Mouse (Mus musculus) right cerebral cortex, postnatal 25 days (tissue): ENCODE measurements around the gene Klrb1.
"Not testable (repeated sequence)": the region's sequence is repeated elsewhere in the genome, so short reads cannot be mapped to it uniquely, and the experiment has no call there.

Source experiments
- DNase-seq: peaks from one replicate; pipeline ENCODE4 v3.0.0; 2022

Gene Klrb1

DNA sequence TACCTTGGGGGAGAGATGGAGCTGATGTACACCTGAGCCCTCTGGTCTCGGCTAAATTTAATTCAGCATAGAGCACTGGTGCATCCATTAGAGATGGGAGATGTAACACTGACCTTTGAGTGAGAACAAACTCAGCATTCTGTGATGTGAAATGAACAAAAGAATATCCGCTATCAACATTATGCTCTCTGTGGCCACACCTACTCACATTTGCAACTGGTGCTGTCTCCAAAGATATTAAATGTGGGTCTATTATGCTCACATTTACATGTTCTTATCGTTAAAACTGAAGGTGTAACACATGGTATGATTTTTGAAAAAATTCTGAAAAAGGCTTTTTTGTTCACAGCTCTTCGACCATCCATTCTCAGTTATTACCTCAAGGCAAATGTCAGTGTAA lies at the start of gene Klrb1:
Gene Klrb1, minus strand, starts transcription at position 101 of the 400 bp plus-strand sequence.
- no peak for DNase-seq

DNA sequence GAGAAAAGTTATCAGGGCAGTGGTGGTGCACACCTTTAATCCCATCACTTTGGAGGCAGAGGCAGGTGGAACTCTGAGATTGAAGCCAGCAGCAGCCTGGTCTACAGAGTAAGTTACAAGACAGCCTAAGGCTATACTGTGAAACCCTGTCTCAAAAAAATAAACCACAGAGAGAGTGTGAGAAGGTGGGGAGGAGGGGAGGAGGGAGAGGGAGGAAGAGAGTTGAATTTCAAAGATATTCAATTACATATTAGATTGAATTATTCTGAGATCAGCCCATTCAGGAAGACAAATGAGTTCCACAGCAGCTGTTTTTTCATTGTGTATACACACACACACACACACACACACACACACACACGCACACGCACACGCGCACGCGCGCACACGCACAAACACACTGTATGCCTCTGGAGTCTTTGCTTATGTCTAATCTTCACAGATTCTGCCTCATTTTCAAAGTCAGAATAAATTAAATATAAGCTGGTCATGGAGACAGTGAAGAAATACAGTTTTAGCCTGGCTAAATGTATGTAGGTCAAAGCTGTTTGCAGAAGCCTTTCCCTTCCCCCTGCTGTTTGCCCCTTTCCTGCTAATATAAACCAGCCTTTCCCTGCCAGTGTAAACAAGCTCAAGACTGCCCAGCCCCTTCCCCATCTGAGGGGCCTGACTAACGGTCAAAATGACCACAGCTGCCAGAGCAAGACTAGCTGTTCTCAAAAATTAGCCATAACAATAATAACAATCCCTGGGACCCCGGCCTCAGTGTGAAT lies 46.8 kb upstream of the Klrb1 start:
- DNase-seq: no peak

DNA sequence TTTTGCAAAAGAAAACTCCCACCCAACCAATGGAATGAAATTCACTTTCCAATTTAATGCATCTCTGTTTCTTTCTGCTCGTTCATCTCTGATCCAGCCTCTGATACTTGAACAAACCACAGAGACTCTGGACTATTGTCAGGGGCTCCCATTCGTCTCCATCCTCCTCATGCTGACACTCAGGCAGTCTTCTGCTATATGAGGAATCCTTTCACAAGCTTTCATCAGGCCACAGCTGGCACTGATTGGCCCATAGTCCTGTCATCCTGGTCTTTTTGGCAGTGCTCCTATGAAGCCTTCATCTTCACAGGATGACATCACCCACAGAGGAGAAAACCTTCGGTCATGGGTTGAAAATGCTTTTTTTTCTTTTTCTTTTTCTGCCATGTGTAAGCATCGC lies 45.2 kb upstream of the Klrb1 start:
- no peak for DNase-seq

DNA sequence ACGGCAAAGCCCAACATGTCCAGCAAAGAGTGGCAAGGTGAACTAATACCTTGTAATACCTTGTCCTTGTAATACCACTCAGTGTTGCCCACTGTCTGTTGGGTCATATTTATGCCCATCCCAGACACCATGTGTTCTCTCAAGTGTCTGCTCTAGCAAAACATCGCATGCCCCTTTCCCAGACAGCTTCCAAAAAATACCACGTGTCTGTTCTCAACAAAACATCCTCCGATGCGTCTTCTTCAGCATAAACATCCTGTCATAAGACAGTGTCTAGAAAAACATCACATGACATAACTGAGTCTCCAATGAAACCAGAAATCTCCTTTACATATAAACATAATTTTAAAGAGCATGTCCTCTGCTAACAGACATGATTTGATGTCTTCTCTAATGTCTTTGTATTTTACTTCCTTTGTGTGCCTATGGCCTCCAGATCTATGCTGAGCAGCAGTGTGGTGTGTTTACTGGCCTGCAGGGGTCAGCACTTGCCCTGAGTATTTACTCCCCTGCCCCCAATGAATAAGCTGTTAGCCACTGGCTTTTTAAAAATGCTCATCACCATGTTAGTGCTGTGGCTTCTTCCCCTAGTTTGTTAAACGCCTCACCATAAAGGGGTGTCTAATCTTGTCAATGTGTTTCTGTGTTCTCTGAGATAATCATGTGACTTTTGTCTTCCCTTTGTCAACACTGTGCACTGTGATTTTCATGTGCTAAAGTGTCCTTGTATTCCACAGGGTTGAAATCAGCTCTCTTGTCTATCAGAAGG lies 43.8 kb upstream of the Klrb1 start:
- peak; percentile 9 for DNase-seq

DNA sequence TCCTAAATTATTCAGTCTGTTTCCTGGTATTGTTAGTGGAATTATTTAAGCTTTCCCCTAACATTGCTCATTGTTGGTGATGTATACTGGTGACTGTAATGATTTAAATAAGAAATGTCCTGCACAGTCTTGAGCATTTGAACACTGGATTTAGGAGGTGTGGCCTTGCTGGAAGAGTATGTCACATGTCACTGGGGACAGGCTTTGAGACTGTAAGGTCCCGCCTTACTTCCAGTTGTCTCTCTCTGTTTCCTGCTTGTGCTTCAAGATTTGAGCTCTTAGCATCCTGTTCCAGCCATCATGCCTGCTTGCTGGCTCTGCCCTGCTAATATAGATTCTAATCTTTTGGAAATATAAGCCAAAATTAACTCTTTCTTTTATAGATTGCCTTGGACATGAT lies 42.4 kb upstream of the Klrb1 start:
- no peak for DNase-seq

DNA sequence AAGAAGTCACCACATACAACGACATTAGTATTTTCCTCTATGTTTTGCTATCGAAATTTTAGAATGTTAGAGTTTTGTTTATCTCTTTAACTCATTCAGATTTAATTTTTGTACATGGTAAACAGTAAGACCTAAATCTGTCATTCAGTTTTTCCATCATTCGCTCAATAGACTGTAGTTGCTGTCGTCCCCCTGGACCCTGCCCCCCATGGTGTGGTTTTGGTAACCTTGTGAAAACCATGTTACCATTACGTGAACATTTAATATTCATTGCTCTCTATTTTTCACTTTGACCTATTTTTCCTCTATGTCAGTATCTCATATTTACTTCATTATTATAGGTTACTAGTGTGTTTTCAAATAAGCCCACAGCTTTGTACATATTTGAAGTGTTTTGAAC lies 41.7 kb upstream of the Klrb1 start:
- no peak for DNase-seq

DNA sequence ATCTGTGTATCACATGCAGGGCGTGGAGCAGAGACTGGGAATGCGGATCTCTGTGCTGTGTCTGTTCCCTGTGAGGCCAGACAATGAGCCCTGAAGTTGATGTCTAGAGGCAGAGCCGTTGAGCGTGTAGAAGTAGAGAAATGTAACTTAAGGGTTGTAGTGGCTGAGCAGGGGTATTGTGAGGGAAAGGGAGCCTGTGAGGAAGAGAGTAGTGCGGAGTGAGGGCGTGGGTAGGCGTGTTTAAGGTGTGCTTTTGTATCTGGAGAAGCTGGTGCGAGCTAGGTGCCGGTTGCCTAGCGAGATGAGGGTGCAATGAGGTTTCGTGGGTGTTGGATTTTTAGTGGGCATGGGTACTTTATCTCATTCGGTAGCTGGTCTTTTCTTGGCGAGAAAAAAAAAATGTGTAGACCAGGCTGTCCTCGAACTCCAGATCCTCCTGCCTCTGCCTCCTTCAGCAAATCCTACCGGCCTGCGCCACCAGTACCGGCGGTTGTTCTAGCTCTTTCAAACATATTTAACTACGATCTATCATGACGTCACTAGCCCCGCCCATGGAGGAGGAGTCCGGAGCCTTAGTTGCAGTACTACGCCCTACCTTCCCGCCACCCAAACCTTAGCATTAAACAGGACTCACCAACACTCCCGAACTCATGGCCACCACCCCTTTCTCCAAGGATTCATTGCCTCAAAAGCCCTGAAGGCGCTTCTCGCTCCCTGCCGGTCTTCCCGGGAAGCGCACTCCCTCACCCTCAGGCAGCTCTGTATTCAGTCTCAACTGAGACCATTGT lies 41.1 kb upstream of the Klrb1 start:
- DNase-seq: peak; percentile 95

DNA sequence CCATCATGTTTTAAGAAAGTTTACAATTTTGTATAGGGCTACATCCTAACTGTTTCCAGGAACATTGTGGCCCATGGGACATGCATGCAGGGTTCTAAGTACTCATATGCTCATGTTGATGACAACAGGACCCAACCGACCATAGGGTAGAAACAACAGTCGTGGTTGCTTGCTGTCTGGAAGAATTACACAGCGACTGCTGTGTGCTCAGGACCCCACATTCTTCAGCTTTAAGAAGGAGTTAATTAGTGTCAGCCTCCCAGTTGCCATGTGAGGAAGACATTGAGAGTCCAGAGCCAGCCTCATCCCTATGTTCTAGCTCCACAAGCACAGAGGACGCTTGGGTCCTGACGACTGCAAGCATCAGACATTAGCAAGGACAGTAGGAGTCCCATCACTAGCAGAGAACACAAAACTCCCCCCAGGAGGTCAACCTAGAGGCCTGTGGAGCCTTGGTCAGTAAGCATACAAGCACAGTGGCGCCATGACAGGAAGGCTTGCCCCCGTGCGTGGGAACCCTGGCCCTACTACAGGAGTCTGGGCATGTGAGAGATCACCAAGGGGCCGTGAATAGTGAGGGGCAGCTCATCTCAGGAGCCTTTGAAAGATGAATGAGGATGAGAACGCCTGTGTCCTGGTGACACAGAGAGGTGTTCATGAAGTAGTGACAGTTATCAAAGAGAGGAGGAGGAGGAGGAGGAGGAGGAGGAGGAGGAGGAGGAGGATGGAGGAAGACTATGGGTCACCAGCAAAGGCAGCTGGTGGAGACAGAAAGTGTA lies 40.2 kb upstream of the Klrb1 start:
- not testable (repeated sequence) for DNase-seq

DNA sequence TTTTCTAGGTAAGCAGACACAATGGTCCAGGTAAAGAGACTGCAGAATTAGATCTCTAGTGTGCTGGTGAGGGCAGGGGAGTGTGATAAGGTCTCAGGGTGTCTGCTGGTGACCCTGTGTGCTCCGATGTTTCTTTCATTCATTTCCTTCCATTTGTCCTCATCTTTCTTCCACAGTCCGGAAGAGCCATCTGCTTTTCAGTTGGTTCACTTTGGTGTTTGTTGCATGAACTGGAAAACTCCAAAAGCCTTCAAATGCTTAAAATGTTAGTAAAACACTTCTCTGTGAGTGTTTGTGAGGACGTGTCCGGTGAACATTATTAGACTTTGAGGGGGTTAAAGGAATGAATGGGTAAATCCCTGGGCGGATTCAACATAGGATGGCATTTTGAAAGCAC lies 38.3 kb upstream of the Klrb1 start:
- no peak for DNase-seq

DNA sequence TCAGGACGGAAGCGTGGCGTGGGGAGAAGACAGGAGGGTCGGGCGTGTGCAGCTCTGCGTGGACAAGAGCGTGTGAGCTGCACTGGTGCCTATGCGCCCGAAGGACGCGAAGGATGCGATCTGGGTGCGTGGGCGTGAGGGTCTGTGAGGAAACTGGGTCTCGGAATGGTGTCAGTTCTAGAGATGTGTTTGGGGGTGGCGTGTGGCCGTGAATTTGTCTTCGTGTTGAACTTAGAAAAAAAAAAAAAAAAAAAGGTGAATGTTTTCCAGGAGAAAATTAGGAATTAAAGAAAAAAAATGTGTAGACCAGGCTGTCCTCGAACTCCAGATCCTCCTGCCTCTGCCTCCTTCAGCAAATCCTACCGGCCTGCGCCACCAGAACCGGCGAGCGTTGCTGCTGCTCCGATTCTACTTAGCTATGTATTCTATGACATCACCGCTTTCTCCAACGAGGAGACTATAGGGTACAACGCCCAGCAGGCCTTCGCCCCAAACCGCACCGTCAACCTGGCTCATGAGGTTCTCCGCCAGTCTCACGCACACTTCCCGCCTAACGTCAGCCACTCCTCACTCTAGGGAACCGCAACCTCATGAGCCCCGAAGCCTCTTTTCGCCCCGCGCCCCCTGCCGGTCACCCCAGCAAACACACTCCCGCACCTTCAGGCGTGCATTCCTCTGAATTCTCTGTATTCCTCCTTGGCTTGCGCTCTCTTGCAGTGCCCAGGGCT lies 37.7 kb upstream of the Klrb1 start:
- peak; percentile 85 for DNase-seq

DNA sequence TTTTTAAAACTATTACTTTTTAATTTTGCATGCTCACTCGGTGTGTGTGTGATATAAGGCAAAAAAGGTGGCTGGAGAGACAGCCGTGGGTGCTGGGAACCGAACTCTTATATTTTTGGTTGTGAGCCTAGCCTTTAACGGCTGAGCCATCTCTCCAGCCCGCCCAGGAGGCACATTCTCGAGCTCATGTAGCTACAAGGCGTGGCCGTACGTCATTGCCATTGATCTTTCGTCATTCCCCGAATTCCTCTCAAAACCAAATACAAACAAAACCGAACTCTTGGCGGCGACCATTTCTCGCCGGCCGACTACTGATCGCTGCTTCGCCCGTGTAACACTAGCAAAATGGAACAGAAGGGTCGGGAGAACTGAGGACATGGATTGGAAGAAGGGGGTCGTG lies 37.2 kb upstream of the Klrb1 start:
- peak; percentile 91 for DNase-seq

DNA sequence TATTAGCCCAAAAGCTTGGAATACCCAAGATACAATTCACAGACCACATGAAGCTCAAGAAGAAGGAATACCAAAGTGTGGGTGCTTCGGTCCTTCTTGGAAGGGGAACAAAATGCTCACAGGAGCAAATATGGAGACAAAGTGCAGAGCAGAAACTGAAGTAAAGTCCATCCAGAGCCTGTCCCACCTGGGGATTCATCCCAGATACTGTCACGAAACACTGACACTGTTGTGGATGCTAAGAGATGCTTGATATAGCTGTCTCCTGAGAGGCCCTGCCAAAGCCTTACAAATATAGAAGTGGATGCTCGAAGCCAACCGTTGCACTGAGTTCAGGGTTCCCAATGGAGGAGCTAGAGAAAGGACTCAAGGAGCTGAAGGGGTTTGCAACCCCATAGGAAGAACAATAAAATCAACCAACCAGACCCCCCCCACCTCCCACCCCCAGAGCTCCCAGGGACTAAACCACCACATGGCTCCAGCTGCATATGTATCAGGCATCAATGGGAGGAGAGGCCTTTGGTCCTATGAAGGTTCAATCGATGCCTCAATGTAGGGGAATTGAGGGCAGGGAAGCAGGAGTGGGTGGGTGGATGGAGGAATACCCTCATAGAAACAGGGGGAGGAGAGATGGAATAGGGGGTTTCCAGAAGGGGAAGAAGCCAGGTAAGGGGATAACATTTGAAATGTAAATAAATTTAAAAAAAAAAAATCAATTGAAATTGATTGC lies 36.5 kb upstream of the Klrb1 start:
- no peak for DNase-seq

DNA sequence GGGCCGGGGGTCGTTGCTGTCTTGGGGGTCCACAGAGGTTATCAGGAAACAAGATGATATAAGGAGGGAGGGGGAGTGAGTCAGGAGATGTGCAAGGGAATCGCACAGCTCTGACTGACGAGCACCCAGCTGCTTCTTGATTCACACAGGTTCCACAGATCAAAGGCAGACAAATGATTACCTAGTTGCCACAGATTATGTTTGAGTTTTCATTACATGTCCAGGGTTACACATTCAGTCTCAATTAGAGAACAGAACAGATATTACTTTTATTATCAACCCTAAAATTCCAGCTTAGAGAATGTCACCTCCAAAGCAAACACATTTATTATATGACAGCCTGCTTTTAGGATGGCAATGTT lies 32.5 kb upstream of the Klrb1 start:
- DNase-seq: not testable (repeated sequence)

DNA sequence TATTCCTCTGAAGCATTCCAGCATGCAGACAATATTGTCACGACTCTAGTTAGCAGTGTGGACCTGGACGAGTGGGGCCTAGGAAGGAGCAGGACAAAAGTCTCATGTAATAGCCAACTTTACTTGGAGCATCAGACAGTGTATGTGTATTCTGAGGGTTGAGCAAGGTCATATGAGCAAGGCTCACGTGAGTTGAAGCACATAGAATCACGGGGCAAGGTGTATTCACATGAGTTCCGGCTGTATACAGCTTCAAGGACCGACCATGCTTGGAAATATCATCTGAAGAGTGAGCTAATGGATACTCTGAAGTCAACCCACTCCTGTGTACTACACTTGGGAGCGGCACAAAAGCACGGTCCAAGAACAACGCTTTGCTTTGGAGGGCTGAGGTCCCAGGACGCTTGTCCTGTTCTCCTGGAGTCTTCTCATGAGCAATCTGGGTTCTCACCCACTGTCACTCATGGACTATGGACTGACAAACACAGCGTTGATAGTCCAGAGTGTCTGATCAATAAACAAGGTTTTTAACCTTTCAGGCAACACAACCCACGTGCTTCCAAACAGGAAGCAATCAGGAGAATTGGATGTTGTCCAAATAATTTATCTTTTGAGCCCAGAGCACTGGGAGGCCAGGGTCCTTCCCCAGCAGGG lies 32.0 kb upstream of the Klrb1 start:
- not testable (repeated sequence) for DNase-seq

DNA sequence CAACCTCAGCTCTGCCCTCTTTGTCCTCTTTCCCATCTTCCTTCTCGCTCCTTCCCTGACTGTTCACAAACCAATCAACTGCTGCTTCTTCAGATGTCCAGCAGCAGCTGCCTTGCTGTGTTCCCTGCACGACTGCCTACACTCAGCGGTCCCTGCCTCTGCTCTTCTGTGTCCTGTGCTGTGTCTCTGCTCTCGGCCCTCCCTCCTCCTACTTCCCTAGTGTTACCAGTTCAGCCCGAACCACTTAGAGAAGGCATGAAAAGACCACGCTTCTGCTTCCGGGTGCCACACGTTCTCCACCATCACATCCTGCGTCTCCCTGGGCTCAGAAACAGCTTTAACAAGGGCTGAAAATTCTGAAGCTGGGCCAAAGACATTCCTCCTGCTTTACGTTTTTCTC lies 31.4 kb upstream of the Klrb1 start:
- peak; percentile 8 for DNase-seq

DNA sequence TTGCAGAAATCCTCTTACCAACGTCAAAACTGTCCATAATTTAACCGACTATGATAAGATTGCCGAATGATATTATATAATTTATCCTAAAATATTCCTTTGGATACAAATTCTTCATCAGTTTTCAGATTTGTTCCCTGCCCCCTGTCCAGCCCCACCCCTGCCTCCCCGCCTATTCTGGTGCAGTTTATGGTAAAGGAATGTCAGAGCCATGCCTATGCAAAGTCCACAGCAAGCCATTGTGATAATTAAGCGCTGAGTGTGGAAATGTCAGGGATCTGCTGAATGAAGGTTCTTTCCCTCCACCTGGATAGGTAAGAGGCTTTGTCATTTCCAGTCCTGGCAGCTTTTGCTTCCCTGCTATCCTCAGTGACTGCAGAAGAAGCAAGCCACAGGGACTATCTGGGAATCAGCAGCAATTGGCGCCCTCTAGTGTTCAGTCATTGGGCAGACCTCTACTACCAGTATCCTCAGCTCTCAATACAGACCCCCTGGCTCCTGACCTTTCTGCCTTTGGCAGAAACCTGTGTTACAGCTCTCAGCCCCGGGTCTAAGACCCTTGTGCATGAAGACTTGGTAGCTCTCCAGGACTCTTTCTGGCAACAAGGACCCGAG lies 30.9 kb upstream of the Klrb1 start:
- peak; percentile 79 for DNase-seq

DNA sequence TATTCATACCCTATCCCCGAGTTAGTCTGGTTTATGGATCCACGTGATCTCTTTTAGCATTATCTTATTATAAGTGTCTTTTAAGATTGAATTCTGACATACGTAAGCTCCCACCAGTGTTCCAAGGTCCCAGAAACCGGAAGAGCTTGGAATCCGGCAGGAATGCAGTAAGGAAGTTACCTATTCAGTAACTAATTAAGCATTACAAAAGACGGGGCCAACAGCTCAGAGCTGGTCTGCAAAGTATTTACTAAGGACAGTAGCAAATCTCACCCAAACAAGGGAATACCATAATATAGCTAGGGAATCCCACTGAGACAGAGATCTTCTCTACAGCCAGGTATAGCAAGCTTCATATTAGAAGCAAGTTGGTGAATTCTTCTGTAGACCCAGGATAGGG lies 24.1 kb upstream of the Klrb1 start:
- DNase-seq: not testable (repeated sequence)

DNA sequence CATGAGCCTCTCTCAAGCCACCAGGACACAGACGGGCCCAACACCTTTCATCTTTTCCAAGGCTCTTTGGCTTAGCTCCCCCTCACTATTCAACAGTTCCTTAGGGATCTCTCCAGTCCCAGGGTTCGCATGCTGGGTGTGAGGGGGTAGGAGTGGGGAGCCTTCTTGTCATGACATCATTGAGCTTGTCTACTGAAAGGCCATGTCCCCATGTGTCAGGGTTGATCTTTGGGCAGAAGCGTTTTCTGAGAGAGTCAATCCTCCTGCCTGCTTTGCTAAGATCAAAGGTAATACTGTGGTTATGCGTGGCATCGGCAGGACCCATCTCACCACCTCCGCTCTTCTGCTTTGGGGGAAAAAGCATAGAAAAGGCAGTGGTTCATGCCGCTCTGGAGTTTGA lies 14.6 kb upstream of the Klrb1 start:
- DNase-seq: no peak

DNA sequence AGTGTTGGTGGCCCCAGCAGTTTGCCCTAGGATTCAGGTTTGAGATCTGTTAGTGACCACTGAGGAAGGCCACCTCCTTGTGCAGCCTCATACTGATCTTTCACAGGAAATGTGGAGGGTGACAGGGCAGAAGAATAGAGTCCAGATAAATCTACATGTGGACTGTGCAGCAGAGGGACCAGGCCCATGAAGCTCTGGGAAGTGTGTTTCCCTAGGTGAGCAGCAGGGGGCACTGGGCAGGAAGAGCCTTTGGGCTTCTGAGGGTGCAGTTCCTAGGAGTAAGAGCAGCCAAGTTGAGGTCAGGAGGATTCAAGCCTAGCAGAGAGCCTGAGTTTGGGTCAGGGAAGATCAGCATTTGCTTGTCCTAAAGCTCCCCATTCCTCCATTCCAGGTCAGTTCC lies 13.2 kb upstream of the Klrb1 start:
- no peak for DNase-seq

DNA sequence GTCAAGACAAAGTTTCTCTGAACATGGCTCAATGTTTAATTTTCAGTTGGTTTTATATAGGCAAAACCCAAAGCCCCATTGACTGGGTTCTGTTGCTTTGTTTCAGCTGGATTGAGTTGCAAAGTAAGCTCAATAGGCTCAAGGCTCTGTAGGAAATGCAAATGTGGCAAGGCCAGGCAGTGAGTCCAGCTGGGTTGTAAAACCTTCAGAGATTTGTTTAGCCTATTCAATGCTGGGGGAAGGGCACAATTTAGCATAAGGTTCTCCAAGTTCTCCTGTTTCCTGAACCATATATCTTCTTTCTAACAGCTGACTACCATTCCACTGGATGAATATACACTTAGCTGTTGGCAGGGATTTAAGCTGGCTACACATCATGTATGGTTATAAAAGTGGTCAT lies 12.0 kb upstream of the Klrb1 start:
- no peak for DNase-seq
